In genomic region chr3:145602410-145603206, GRCm38 (mm10) we compare ENCODE assay signal across 8 mouse cellular contexts. TPM values are rescaled to one million over a fixed set of nuclear protein-coding genes. Genes with fewer than 3 reads are reported as not detected.
DNase-seq lines count a peak whose midpoint lies in the region; ATAC-seq and TF ChIP-seq lines count a peak whose summit lies in the region.
"Had no signal": no experiment of that assay in that cellular context is flagged by ENCODE, and none has a peak within 500 bp of the region (broad histone marks: within the 10 kb centered on the region; RNA-seq: fewer than 3 reads in every experiment).

No protein-coding gene starts in this region.

- peaks cover 12% of the 10 kb centered on the region; the same call in 1 of the 2 replicates for H3K4me1 ChIP-seq in lung, embryonic 14.5 days (ENCODE audit: insufficient read depth)
- H3K4me1 ChIP-seq in embryonic facial prominence, embryonic 15.5 days = no peaks in the 10 kb centered on the region
- H3K4me1 ChIP-seq in neural tube, embryonic 15.5 days = peaks cover 20% of the 10 kb centered on the region

- peak overlapping the region; percentile 25 for H3K27ac ChIP-seq in lung, embryonic 14.5 days (ENCODE audit: low read depth)
- 0 out of 2 replicates have a peak overlapping the region, but pooled peaks have one; percentile 18 for H3K27ac ChIP-seq in embryonic facial prominence, embryonic 15.5 days (replicated peaks)
- peak overlapping the region; percentile 35; the same call in 1 of the 2 replicates for H3K27ac ChIP-seq in neural tube, embryonic 15.5 days (replicated peaks)

- no peak for TF ChIP-seq CTCF in lung, embryonic 14.5 days (IDR thresholded peaks at IDR 0.05; ENCODE audit: low read depth)

- ATAC-seq in lung, embryonic 14.5 days (ENCODE audit: insufficient read depth) = peak; percentile 67; the same call in 1 of the 2 replicates
- no peak for ATAC-seq in embryonic facial prominence, embryonic 15.5 days (ENCODE audit: insufficient number of reproducible peaks, low FRiP score, low TSS enrichment, low read depth)
- ATAC-seq in neural tube, embryonic 15.5 days (ENCODE audit: low FRiP score) = peak; percentile 75
- ATAC-seq: inflammation-experienced regulatory T-cells, adult 6 months had no signal

- H3K9ac ChIP-seq in lung, embryonic 14.5 days = no peak overlapping the region
- no peak overlapping the region for H3K9ac ChIP-seq in embryonic facial prominence, embryonic 15.5 days
- no peak overlapping the region for H3K9ac ChIP-seq in neural tube, embryonic 15.5 days (replicated peaks)

- H3K4me2 ChIP-seq in lung, embryonic 14.5 days = no peak overlapping the region; the same call in 1 of the 2 replicates
- no peak overlapping the region for H3K4me2 ChIP-seq in embryonic facial prominence, embryonic 15.5 days (replicated peaks)
- peak overlapping the region; percentile 15 for H3K4me2 ChIP-seq in neural tube, embryonic 15.5 days

- no peaks in the 10 kb centered on the region for H3K27me3 ChIP-seq in lung, embryonic 14.5 days (ENCODE audit: insufficient read depth, low read length)
- H3K27me3 ChIP-seq in embryonic facial prominence, embryonic 15.5 days = no peaks in the 10 kb centered on the region
- H3K27me3 ChIP-seq in neural tube, embryonic 15.5 days (replicated peaks) = no peaks in the 10 kb centered on the region

- H3K36me3 ChIP-seq in lung, embryonic 14.5 days (ENCODE audit: insufficient read depth) = peaks cover 83% of the 10 kb centered on the region
- H3K36me3 ChIP-seq in embryonic facial prominence, embryonic 15.5 days = peaks cover 58% of the 10 kb centered on the region
- peaks cover 62% of the 10 kb centered on the region for H3K36me3 ChIP-seq in neural tube, embryonic 15.5 days

- H3K4me3 ChIP-seq in lung, embryonic 14.5 days (ENCODE audit: low read depth, low read length) = no peak overlapping the region
- no peak overlapping the region for H3K4me3 ChIP-seq in embryonic facial prominence, embryonic 15.5 days (replicated peaks)
- no peak overlapping the region for H3K4me3 ChIP-seq in neural tube, embryonic 15.5 days (replicated peaks)

- H3K9me3 ChIP-seq in lung, embryonic 14.5 days (ENCODE audit: low read depth, low read length) = no peaks in the 10 kb centered on the region
- H3K9me3 ChIP-seq in embryonic facial prominence, embryonic 15.5 days (replicated peaks) = no peaks in the 10 kb centered on the region
- no peaks in the 10 kb centered on the region for H3K9me3 ChIP-seq in neural tube, embryonic 15.5 days (replicated peaks)

- peak; percentile 57 for DNase-seq in lung, embryonic 14.5 days
- no peak for DNase-seq in lung, postnatal 10 days
- DNase-seq in kidney, adult 8-10 months = peak; percentile 23 to 26
- DNase-seq in cerebellum, adult 11-12 months = no peak
- no peak for DNase-seq in B cell, adult 2 months

- 33% methylated on average over 11 of the region's 11 CpGs for WGBS in lung, embryonic 14.5 days
- 68% methylated on average over 11 of the region's 11 CpGs for WGBS in embryonic facial prominence, embryonic 15.5 days
- 22% methylated on average over 11 of the region's 11 CpGs for WGBS in neural tube, embryonic 15.5 days

RNA-seq across cellular contexts. Expression of gene Znhit6, which starts 26.6 kb away (rescaled TPM):
- polyA plus RNA-seq in lung, embryonic 14.5 days (2014; fragmentation: Nextera tagmentation; extraction: Ambion mirVana) = 32.9 and 35.7 TPM in 2 replicates
- polyA plus RNA-seq in embryonic facial prominence, embryonic 15.5 days (2015; fragmentation: Nextera tagmentation; extraction: Ambion mirVana) = 35.3 and 37.3 TPM in 2 replicates
- 36.6 TPM in 2 replicates for polyA plus RNA-seq in neural tube, embryonic 15.5 days (2015; fragmentation: Nextera tagmentation; extraction: Ambion mirVana)

RNA-seq across cellular contexts. Expression of gene Ccn1, which starts 47.2 kb away (rescaled TPM):
- polyA plus RNA-seq in lung, embryonic 14.5 days (2014; fragmentation: Nextera tagmentation; extraction: Ambion mirVana) = 33.2 and 41.6 TPM in 2 replicates
- polyA plus RNA-seq in embryonic facial prominence, embryonic 15.5 days (2015; fragmentation: Nextera tagmentation; extraction: Ambion mirVana) = 62.7 and 66.0 TPM in 2 replicates
- 8.9 and 10.2 TPM in 2 replicates for polyA plus RNA-seq in neural tube, embryonic 15.5 days (2015; fragmentation: Nextera tagmentation; extraction: Ambion mirVana)
- polyA plus RNA-seq: inflammation-experienced regulatory T-cells, adult 6 months had no signal

Comparison
In these comparisons a context has a peak if more than half of its experiments do, and no peak if none do; other contexts are left out.
1. DNase-seq: peak in lung, embryonic 14.5 days (single experiment) and kidney, adult 8-10 months (2 of 2); none in lung, postnatal 10 days (single experiment), cerebellum, adult 11-12 months (single experiment) and B cell, adult 2 months (0 of 2).
2. Peak in every context shown above with its lines, with median percentiles within 50 percentile points of each other: H3K27ac ChIP-seq.